Mouse (Mus musculus): ENCODE results near the gene Gm20388. TPM values are rescaled to one million over a fixed set of nuclear protein-coding genes. Genes with fewer than 3 reads are reported as not detected.
"Not testable (repeated sequence)": the region's sequence is repeated elsewhere in the genome, so short reads cannot be mapped to it uniquely, and the experiment has no call there.

The Gm20388 gene
- polyA plus RNA-seq, 1 experiment from 2014 or later: not detected

GRCm38 (mm10) chr8:120797019-120797727 lies 886.5 kb downstream of the Gm20388 start:
- H3K4me2 ChIP-seq (ENCODE audit: low read length): no peak overlapping the region
- H3K36me3 ChIP-seq (ENCODE audit: control insufficient read depth, insufficient read depth, low read length): no peaks in the 10 kb centered on the region
- no peak overlapping the region for H3K27ac ChIP-seq (replicated peaks in 1 of 2; ENCODE audit: control insufficient read depth in 1 of 2, insufficient read depth in 1 of 2, low read depth in 2 of 2, low read length in 2 of 2)
- H3K27me3 ChIP-seq (ENCODE audit: control insufficient read depth, insufficient read depth, low read length): peaks cover 24% of the 10 kb centered on the region
- H3K4me3 ChIP-seq (ENCODE audit: control insufficient read depth in 1 of 2, insufficient read depth in 1 of 2, low read depth in 1 of 2, low read length in 2 of 2): no peak overlapping the region
- H3K9me3 ChIP-seq (ENCODE audit: control insufficient read depth, low read length): no peaks in the 10 kb centered on the region
- 81% methylated on average over 9 of the region's 9 CpGs for WGBS
- no peak overlapping the region for H3K9ac ChIP-seq (ENCODE audit: low read length)
- H3K4me1 ChIP-seq (ENCODE audit: control insufficient read depth in 2 of 2, insufficient read depth in 2 of 2, low read length in 2 of 2): no peaks in the 10 kb centered on the region
- ATAC-seq (ENCODE audit: insufficient number of reproducible peaks, insufficient read depth, low FRiP score, low read depth): no peak

DNA sequence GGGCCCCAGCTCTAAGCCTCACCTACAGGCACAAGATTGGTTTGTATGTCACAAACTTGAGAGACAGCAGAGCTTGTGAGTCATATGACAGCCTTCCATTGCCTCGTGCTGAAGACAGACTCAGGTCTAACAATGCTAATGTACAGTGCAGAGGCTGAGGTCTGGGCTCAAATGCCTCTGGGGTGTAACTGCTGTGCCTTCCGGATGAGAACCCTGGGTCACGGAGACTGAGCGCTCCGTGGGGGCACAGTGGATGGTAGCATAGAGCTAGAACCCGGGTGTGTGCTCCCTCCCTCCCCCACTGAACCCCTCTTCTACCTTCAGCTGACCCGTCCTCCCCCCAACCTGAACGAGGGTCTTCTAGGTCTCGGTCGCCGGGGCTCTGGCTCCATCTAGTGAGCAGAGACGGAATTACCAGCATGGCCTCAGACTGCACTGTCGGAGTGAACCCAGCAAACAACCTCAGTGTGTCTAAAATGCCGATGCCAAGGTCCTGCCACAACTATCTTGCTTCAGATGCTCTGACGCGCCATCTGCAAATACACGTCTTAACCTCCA lies 889.7 kb downstream of the Gm20388 start:
- no peak overlapping the region; the same call in 1 of the 2 replicates for H3K4me2 ChIP-seq (ENCODE audit: low read length)
- H3K27me3 ChIP-seq (ENCODE audit: control insufficient read depth, insufficient read depth, low read length): peaks cover 36% of the 10 kb centered on the region
- H3K4me1 ChIP-seq (ENCODE audit: control insufficient read depth in 2 of 2, insufficient read depth in 2 of 2, low read length in 2 of 2): no peaks in the 10 kb centered on the region
- H3K36me3 ChIP-seq (ENCODE audit: control insufficient read depth, insufficient read depth, low read length): no peaks in the 10 kb centered on the region
- no peak overlapping the region for H3K27ac ChIP-seq (replicated peaks in 1 of 2; ENCODE audit: control insufficient read depth in 1 of 2, insufficient read depth in 1 of 2, low read depth in 2 of 2, low read length in 2 of 2)
- H3K9me3 ChIP-seq (ENCODE audit: control insufficient read depth, low read length): no peaks in the 10 kb centered on the region
- 7% methylated on average over 17 of the region's 17 CpGs for WGBS
- no peak overlapping the region for H3K4me3 ChIP-seq (ENCODE audit: control insufficient read depth in 1 of 2, insufficient read depth in 1 of 2, low read depth in 1 of 2, low read length in 2 of 2)
- no peak for ATAC-seq (ENCODE audit: insufficient number of reproducible peaks, insufficient read depth, low FRiP score, low read depth)
- H3K9ac ChIP-seq (ENCODE audit: low read length): no peak overlapping the region

DNA sequence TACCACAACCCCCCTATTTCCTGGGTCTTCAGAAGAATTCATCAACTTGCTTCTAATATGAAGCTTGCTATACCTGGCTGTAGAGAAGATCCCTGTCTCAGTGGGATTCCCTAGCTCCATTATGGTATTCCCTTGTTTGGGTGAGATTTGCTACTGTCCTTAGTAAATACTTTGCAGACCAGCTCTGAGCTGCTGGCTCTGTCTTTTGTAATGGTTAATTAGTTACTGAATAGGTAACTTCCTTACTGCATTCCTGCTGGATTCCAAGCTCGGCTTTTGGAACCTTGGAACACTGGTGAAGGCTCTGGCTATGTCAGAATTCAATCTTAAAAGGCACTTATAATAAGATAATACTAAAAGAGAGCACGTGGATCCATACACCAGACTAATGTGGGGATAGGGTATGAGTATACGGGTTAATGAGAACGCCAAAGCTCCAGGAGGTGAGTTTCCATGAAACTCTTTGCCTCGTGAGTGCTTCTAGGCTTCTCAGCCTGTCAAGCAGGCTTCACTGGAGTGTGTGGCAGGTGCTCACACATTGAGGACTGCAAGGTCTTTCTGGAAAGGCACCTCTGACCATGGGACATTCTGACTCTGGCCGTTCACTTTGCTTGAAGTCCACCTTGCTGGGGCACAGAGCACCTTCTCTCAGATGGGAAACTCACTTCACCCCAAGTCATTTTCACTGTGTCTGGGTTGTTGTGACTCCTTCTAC lies 893.2 kb downstream of the Gm20388 start:
- not testable (repeated sequence) for H3K4me2 ChIP-seq (ENCODE audit: low read length); H3K9ac ChIP-seq (ENCODE audit: low read length); H3K27ac ChIP-seq (replicated peaks in 1 of 2; ENCODE audit: control insufficient read depth in 1 of 2, insufficient read depth in 1 of 2, low read depth in 2 of 2, low read length in 2 of 2); H3K9me3 ChIP-seq (ENCODE audit: control insufficient read depth, low read length); H3K36me3 ChIP-seq (ENCODE audit: control insufficient read depth, insufficient read depth, low read length); H3K4me3 ChIP-seq (ENCODE audit: control insufficient read depth in 1 of 2, insufficient read depth in 1 of 2, low read depth in 1 of 2, low read length in 2 of 2); H3K4me1 ChIP-seq (ENCODE audit: control insufficient read depth in 2 of 2, insufficient read depth in 2 of 2, low read length in 2 of 2); ATAC-seq (ENCODE audit: insufficient number of reproducible peaks, insufficient read depth, low FRiP score, low read depth)
- H3K27me3 ChIP-seq (ENCODE audit: control insufficient read depth, insufficient read depth, low read length): peaks cover 50% of the 10 kb centered on the region
- WGBS: 64% methylated on average over 6 of the region's 6 CpGs

- ATAC-seq (ENCODE audit: insufficient number of reproducible peaks, insufficient read depth, low FRiP score, low read depth): no peak
- no peak overlapping the region for H3K27ac ChIP-seq (replicated peaks in 1 of 2; ENCODE audit: control insufficient read depth in 1 of 2, insufficient read depth in 1 of 2, low read depth in 2 of 2, low read length in 2 of 2)
Measured at GRCm38 (mm10) chr8:120804741-120805140, 894.1 kb downstream of the Gm20388 start.

DNA sequence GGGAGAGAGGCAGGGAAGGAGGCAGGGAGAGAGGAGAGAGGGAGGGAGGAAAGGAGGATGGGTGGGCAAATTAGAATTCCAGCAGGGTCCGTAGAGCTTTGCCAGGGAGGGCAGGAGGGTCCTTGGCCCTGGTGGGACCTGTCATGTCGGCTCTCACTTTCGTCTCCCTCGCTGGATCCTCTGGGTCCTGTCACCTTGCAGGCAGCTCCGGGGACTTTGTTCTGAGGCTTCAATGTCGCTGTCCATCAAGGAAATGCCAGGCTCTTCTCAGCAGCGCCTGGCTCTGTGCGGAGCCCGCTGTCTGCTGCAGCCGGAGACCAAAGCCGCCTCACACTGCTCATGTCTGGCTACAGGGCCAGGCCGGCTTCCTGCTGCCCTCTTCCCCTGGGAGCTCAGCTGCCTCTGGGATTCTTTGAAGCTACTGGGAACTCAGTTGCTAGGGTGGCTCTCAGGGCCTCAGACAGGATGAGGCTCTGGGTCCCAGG lies 896.2 kb downstream of the Gm20388 start:
- Histone ChIP-seq H3K9me3 (ENCODE audit: control insufficient read depth, low read length) (no peaks in the 10 kb centered on the region), H3K27ac (replicated peaks in 1 of 2; ENCODE audit: control insufficient read depth in 1 of 2, insufficient read depth in 1 of 2, low read depth in 2 of 2, low read length in 2 of 2) (no peak overlapping the region), H3K4me3 (ENCODE audit: control insufficient read depth in 1 of 2, insufficient read depth in 1 of 2, low read depth in 1 of 2, low read length in 2 of 2) (no peak overlapping the region), H3K27me3 (ENCODE audit: control insufficient read depth, insufficient read depth, low read length) (peaks cover 32% of the 10 kb centered on the region), H3K4me2 (ENCODE audit: low read length) (no peak overlapping the region), H3K9ac (ENCODE audit: low read length) (no peak overlapping the region), H3K36me3 (ENCODE audit: control insufficient read depth, insufficient read depth, low read length) (no peaks in the 10 kb centered on the region), H3K4me1 (ENCODE audit: control insufficient read depth in 2 of 2, insufficient read depth in 2 of 2, low read length in 2 of 2) (peaks cover 6 to 7% of the 10 kb centered on the region in 2 experiments; a peak in 3 of 4 replicates)
- 26% methylated on average over 12 of the region's 12 CpGs for WGBS
- ATAC-seq (ENCODE audit: insufficient number of reproducible peaks, insufficient read depth, low FRiP score, low read depth): no peak

More at GRCm38 (mm10) chr8:120804741-120805140, 894.1 kb downstream of the Gm20388 start:
- Histone ChIP-seq H3K9ac (ENCODE audit: low read length) (no peak overlapping the region), H3K4me3 (ENCODE audit: control insufficient read depth in 1 of 2, insufficient read depth in 1 of 2, low read depth in 1 of 2, low read length in 2 of 2) (no peak overlapping the region), H3K4me1 (ENCODE audit: control insufficient read depth in 2 of 2, insufficient read depth in 2 of 2, low read length in 2 of 2) (peaks cover 6 to 7% of the 10 kb centered on the region in 2 experiments; a peak in 3 of 4 replicates), H3K4me2 (ENCODE audit: low read length) (no peak overlapping the region), H3K9me3 (ENCODE audit: control insufficient read depth, low read length) (no peaks in the 10 kb centered on the region), H3K27me3 (ENCODE audit: control insufficient read depth, insufficient read depth, low read length) (peaks cover 45% of the 10 kb centered on the region), H3K36me3 (ENCODE audit: control insufficient read depth, insufficient read depth, low read length) (no peaks in the 10 kb centered on the region)
- 42% methylated on average over 3 of the region's 3 CpGs for WGBS

DNA sequence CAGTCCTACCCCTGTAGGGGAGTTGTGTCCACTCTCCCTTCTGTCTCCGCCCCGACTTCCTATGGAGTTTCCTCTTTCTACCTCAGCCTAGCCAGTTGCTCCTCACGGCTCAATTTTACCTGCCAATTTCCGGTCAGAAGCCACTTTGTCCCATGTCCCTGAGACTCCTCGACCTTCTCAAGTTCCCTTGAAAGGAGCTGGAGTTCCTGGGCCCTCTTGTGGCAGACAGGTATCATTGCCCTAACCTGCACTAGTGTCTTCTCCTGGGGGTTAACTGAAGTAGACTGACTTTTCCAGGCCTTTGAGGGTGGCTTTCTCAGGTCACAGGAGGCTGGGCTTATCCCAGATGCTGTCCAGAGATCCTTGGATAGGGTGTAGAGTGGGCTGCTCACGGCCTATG lies 897.1 kb downstream of the Gm20388 start:
- no peaks in the 10 kb centered on the region for H3K36me3 ChIP-seq (ENCODE audit: control insufficient read depth, insufficient read depth, low read length)
- H3K4me2 ChIP-seq (ENCODE audit: low read length): no peak overlapping the region
- no peak overlapping the region for H3K4me3 ChIP-seq (ENCODE audit: control insufficient read depth in 1 of 2, insufficient read depth in 1 of 2, low read depth in 1 of 2, low read length in 2 of 2)
- no peak overlapping the region for H3K9ac ChIP-seq (ENCODE audit: low read length)
- peaks cover 23% of the 10 kb centered on the region for H3K27me3 ChIP-seq (ENCODE audit: control insufficient read depth, insufficient read depth, low read length)
- H3K9me3 ChIP-seq (ENCODE audit: control insufficient read depth, low read length): no peaks in the 10 kb centered on the region
- 41% methylated on average over 6 of the region's 6 CpGs for WGBS
- peaks cover 6 to 7% of the 10 kb centered on the region in 2 experiments; a peak in 3 of 4 replicates for H3K4me1 ChIP-seq (ENCODE audit: control insufficient read depth in 2 of 2, insufficient read depth in 2 of 2, low read length in 2 of 2)
- no peak overlapping the region for H3K27ac ChIP-seq (replicated peaks in 1 of 2; ENCODE audit: control insufficient read depth in 1 of 2, insufficient read depth in 1 of 2, low read depth in 2 of 2, low read length in 2 of 2)
- ATAC-seq (ENCODE audit: insufficient number of reproducible peaks, insufficient read depth, low FRiP score, low read depth): no peak

DNA sequence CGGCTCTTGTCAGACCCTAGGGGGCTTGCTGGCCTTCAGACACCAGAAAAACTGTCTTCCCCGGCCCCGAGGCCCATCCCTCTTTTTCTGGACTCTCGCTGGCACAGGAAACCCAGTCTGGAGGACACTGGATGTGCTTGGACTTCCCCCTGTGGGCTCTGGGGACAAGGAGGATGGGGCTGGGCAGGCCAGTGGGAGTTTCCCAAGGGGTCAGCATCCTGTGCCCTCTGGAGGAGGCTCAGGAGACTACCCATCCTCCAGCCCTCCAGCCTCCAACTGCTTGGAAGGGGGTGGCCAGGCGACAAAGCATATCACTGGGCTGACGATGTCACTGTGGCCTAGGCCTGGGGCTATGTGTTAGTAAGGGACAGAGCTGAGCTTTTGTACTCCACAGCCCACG lies 898.4 kb downstream of the Gm20388 start:
- ATAC-seq (ENCODE audit: insufficient number of reproducible peaks, insufficient read depth, low FRiP score, low read depth): no peak
- Histone ChIP-seq H3K36me3 (ENCODE audit: control insufficient read depth, insufficient read depth, low read length) (no peaks in the 10 kb centered on the region), H3K27me3 (ENCODE audit: control insufficient read depth, insufficient read depth, low read length) (peaks cover 18% of the 10 kb centered on the region), H3K9me3 (ENCODE audit: control insufficient read depth, low read length) (no peaks in the 10 kb centered on the region), H3K4me1 (ENCODE audit: control insufficient read depth in 2 of 2, insufficient read depth in 2 of 2, low read length in 2 of 2) (peaks cover 6 to 7% of the 10 kb centered on the region in 2 experiments; a peak in 3 of 4 replicates), H3K4me3 (ENCODE audit: control insufficient read depth in 1 of 2, insufficient read depth in 1 of 2, low read depth in 1 of 2, low read length in 2 of 2) (no peak overlapping the region), H3K4me2 (ENCODE audit: low read length) (no peak overlapping the region), H3K9ac (ENCODE audit: low read length) (no peak overlapping the region), H3K27ac (replicated peaks in 1 of 2; ENCODE audit: control insufficient read depth in 1 of 2, insufficient read depth in 1 of 2, low read depth in 2 of 2, low read length in 2 of 2) (no peak overlapping the region)
- WGBS: 66% methylated on average over 7 of the region's 7 CpGs

All from heart, embryonic 14.5 days (tissue).